Mouse (Mus musculus) G1E-ER4 (cell line): Measurements from ENCODE around the gene Gbf1. TPM values are rescaled to one million over a fixed set of nuclear protein-coding genes. Genes with fewer than 3 reads are reported as not detected.
A peak's percentile ranks its signal among the peaks of the same experiment; 100 is the strongest.

Experiments
- GATA1 ChIP-seq: IDR thresholded peaks from one replicate; pipeline ENCODE4 v1.8.0; 2012; ENCODE audit warnings: low read length, inconsistent platforms
- polyA plus RNA-seq: library from polyadenylated mRNA; stranded (reverse); fragments of >175 nt; gene quantifications from 2 replicates; pipeline ENCODE4 v1.2.3, GENCODE M21; 2012

The Gbf1 gene
- polyA plus RNA-seq, 1 experiment: 315 TPM

- no peak for TF ChIP-seq GATA1
These were observed 161.9 kb downstream of the Gbf1 start for GRCm38 (mm10) chr19:46314151-46314601.

- peak; percentile 34 for TF ChIP-seq GATA1
These were observed 162.8 kb downstream of the Gbf1 start for GRCm38 (mm10) chr19:46314872-46315742.

DNA sequence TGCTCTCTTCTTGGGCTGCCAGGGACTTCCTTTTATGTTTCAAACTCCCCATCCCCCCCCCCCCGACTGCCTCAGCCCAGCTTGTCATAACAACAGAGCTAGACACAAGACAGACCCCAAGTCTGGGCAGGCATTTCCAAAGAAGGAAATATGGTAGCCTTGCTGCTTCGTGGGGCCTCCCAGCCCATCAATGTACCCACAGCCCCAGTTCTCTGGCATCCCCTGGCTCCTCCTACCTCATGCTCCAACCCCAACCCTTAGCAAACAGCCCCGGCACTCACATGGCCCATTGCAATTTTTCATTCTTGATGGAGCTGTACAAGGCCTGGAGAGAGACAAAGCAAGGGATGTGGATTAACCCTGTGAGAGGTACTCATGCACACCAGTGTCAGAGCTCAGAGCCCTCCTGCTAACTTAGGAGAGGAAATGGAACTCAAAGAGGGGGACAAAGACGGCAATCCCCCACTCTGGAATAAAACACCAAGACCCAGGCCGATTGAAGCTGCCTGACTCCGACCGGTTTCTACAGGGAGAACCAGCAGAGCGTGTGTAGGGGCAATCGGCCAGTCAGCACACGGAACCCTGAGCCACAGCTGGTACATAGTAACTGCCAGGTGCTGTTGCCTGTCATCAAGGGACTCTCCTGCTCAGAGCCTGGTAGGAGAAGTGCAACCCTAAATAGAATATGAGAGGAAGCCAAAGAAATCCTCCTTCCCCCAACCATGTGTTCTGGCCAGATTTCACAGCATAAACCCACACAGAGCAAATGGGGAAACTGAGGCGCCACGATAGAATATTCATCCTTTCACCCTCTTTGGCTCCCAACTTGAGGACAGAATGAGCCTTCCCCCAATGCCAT is 163.7 kb downstream of the Gbf1 start:
- no peak for TF ChIP-seq GATA1

DNA sequence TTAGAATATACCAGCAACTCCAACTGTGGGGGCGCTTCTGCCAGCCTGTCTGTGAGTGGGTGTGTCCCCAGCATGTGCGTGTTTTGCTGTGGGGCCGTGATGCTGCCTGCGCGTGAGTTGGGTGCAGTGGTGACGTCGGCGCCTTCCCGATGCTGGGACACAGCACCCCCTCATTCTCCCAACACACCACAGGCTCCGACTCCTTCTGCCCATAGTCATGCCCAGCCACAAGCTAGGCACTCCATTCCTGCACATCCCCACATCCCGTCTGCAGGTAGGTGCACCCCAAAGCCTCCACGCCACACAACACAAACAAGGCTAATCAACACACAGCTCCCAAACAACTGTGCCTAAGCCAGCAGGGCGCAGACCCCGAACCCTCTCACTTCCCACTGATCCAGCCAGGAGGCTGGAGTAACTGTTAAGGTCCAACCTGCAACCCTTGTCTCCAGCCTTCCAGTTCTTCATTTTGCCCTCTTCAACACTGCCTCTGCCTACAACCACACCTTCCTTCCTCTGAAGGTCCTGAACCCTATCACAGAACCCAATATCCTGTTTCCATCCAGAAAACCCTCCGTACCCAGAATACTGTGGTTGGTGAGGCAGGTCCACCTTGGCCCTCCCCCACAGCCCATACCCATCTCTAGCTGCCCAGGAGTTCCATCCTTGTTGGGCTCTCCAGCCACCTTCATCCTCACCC is 164.7 kb downstream of the Gbf1 start:
- TF ChIP-seq GATA1: no peak

DNA sequence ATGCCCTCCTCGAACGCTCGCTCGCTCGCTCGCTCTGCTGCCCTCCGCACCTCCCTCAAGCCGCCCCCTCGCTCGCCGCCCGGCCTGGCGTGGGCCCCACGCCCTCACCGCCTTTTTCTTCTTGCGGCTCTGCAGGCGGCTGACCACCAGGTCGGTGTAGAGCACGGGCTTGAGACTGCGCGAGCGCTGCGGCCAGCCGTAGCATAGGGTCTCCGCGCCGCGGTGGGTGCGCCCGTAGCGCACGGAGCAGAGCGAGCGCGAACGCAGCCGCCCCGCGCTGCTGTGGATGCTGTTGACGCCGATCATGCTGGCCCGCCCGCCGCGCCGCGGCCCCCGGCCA is 165.2 kb downstream of the Gbf1 start:
- no peak for TF ChIP-seq GATA1

- TF ChIP-seq GATA1: no peak
These were observed 165.7 kb downstream of the Gbf1 start for GRCm38 (mm10) chr19:46318031-46318471.

- no peak for TF ChIP-seq GATA1
These were observed 166.5 kb downstream of the Gbf1 start for GRCm38 (mm10) chr19:46318586-46319378.

GRCm38 (mm10) chr19:46320076-46320785 is 167.9 kb downstream of the Gbf1 start:
- TF ChIP-seq GATA1: no peak

DNA sequence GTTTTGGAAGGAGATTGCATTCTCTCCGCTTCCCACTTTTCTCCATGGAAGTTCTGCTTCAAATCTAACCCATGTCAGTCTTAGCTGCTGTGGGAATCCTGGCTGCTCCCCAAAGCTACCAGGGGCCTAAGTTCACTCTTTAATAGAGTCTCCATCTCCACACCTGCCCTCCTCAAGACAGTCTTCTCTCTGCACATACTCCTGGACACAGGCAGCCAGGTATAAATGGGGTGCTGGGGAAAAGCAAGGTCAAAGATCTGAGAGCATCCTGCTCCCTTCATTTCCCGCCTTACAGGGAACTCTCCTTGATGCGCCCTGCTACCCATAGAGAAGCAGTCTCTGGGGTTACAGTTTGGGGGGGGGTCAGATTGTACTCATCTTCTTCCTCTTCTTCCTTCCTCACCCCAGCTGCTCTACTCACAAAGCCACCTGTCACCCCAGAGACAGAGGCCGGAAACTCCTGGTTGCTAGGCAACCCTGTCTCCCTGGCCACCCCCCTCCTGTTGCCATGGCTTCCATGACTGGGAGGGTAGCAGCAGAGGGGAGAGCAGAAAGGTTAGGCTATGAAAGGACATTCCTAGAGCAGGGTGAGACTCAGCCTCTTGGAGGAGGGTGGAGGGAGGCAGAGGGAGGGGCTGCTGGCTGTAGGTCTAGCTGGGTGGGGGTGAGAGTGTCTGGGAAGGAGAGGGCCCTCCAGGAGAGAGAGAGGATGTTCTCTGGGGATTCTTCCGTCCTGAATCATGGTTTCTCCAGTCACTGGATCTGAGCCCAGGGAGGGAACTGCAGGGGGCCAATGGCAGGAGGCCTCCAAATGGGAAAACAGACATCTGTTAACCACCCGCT is 169.0 kb downstream of the Gbf1 start:
- no peak for TF ChIP-seq GATA1

- no peak for TF ChIP-seq GATA1
These were observed 170.1 kb downstream of the Gbf1 start for GRCm38 (mm10) chr19:46322144-46322995.

GRCm38 (mm10) chr19:46322996-46323572 is 170.8 kb downstream of the Gbf1 start:
- TF ChIP-seq GATA1: no peak

GRCm38 (mm10) chr19:46323716-46324115 is 171.4 kb downstream of the Gbf1 start:
- no peak for TF ChIP-seq GATA1
